Mouse (Mus musculus) heart, embryonic 16.5 days (tissue): ENCODE measurements around the gene Nfil3. TPM values are rescaled to one million over a fixed set of nuclear protein-coding genes. Genes with fewer than 3 reads are reported as not detected.

Source experiments
- ATAC-seq: fragments of 200-750 bp; cut with Nextera tagmentation; replicated peaks from 2 replicates; pipeline ENCODE4 v1.8.0; 2017; ENCODE audit warnings: moderate number of reproducible peaks; ENCODE audit not compliant: insufficient read depth, low FRiP score; ENCODE audit errors: extremely low read depth
- H3K27ac ChIP-seq: fragments of 300-500 bp; sonication (generic); 2 replicates; pipeline ENCODE4 v1.5.1; 2014; ENCODE audit warnings: mild to moderate bottlenecking, low read length, control low read depth, moderate library complexity
- H3K27me3 ChIP-seq: fragments of 300-500 bp; sonication (generic); 2 replicates; pipeline ENCODE4 v1.6.1; 2014; ENCODE audit warnings: low read length, mixed read lengths; ENCODE audit not compliant: control insufficient read depth, insufficient read depth
- H3K36me3 ChIP-seq: fragments of 300-500 bp; sonication (generic); 2 replicates; pipeline ENCODE4 v1.6.1; 2014; ENCODE audit not compliant: control insufficient read depth, insufficient read depth
- H3K4me1 ChIP-seq: fragments of 300-500 bp; sonication (generic); 2 replicates; pipeline ENCODE4 v1.6.1; 2014; ENCODE audit warnings: low read length, mixed read lengths; ENCODE audit not compliant: control insufficient read depth, insufficient read depth
- H3K4me2 ChIP-seq: fragments of 300-500 bp; sonication (generic); 2 replicates; pipeline ENCODE4 v1.6.1; 2014; ENCODE audit warnings: low read depth, mild to moderate bottlenecking, control low read depth, low read length
- H3K4me3 ChIP-seq: fragments of 300-500 bp; sonication (generic); 2 replicates; pipeline ENCODE4 v1.5.1; 2014; ENCODE audit warnings: mild to moderate bottlenecking, control low read depth, low read length
- H3K9ac ChIP-seq: fragments of 300-500 bp; sonication (generic); 2 replicates; pipeline ENCODE4 v1.6.1; 2014; ENCODE audit warnings: low read length, control low read depth
- H3K9me3 ChIP-seq: fragments of 300-500 bp; sonication (generic); replicated peaks from 2 replicates; pipeline ENCODE4 v1.6.1; 2016; ENCODE audit warnings: low read length; ENCODE audit not compliant: control insufficient read depth
- WGBS: fragments of 180-500 bp; shearing (Covaris S2); extraction: QIAGEN DNeasy Blood & Tissue Kit; methylation state at CpG from one replicate; pipeline ENCODE4 v1.1.7; 2014; 5-methylcytosine and 5-hydroxymethylcytosine counted together
- polyA plus RNA-seq: library from polyadenylated mRNA; unstranded; fragments of >200 nt; fragmentation: Nextera tagmentation; extraction: Ambion mirVana; gene quantifications from 2 replicates; pipeline ENCODE4 v1.2.1, GENCODE M21; 2015

Gene Nfil3
- polyA plus RNA-seq, 1 experiment from 2014 or later = 39.7 TPM

DNA sequence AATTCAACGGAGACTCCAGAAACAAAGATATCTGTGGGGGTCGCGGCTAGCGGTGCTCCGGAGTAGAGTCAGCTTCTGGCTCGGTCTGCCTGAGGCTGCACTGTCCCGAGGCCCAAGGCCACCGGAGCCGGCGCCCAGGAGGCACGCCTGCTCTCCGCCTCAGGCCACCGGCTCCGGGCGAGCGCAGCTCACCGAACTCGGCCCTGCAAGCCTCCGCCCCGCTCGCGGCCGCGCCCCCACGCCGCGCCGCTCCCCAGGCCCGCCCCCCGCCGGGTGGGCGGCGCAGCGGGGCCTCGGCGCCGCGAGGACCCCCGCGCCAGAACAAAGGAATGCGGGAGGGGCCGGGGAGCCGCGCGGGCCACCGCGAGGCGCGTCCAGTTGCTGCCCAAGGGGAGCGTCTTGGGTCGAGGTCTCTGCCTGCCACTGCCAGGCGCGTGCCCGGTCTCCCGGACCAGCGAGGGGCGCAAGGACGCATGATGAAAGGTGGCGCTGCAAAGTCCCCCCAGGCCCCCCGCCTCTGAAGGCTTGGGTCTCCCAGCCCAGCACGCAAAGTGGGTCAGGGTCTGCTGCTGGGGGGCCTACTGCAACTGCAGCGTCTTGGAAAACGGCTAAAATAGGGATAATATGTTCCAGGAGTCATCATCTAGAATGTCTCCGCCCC lies 2.4 kb downstream of the Nfil3 start:
- H3K4me1 ChIP-seq = peaks cover 40% of the 10 kb centered on the region
- H3K27me3 ChIP-seq = no peaks in the 10 kb centered on the region
- under 1% methylated on average over 63 of the region's 64 CpGs for WGBS
- peak; percentile 12; the same call in 1 of the 2 replicates for ATAC-seq
- H3K9me3 ChIP-seq = no peaks in the 10 kb centered on the region
- peak overlapping the region; percentile 85 for H3K9ac ChIP-seq
- peak overlapping the region; percentile 67 for H3K4me3 ChIP-seq
- H3K27ac ChIP-seq = peak overlapping the region; percentile 97
- no peaks in the 10 kb centered on the region for H3K36me3 ChIP-seq
- peak overlapping the region; percentile 92 for H3K4me2 ChIP-seq

DNA sequence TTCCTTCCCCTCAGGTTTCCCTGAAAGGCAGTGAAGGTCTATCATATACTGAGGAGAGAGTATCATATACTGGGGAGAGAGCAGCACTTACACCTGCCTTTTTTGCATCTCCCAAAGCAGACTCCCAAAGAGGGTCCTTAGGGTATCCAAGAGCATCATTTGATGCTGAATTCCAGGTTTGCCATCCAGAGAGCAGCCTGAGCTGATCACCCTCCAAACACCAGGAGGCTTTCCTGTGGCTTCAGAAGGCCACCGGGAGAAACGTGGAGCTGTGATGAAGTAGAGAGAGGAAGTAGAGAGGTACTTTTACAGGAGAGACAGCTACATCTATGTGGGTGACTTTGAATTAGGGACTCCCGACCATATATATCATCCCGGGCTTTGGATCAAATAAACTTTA lies 3.1 kb downstream of the Nfil3 start:
- Histone ChIP-seq H3K27ac (peak overlapping the region; percentile 97), H3K4me3 (peak overlapping the region; percentile 67), H3K9me3 (no peaks in the 10 kb centered on the region), H3K9ac (peak overlapping the region; percentile 85), H3K36me3 (no peaks in the 10 kb centered on the region), H3K4me2 (peak overlapping the region; percentile 92), H3K27me3 (no peaks in the 10 kb centered on the region), H3K4me1 (peaks cover 46% of the 10 kb centered on the region)
- ATAC-seq = no peak
- WGBS = 28% methylated on average over 4 of the region's 4 CpGs

DNA sequence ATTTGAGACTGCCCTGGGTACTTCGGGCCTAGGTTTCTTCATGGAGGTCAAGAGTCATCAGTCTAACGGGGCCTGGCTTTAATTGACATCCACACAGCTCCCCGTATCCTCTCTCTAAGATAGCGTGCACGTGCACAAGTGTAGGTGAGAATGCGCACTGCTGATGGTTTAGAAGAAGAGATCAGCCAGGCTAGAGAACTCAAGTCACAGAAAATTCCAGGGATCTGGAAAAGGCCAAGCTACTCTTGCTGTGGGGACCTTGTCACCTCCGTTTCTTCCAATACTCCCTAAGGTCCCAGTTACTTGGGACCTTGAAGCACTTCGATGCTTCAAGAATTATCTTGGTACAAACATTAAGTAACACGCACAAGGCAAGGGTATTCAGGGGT lies 3.7 kb downstream of the Nfil3 start:
- H3K27ac ChIP-seq = peak overlapping the region; percentile 73
- H3K9ac ChIP-seq = peak overlapping the region; percentile 53
- no peaks in the 10 kb centered on the region for H3K27me3 ChIP-seq
- H3K36me3 ChIP-seq = no peaks in the 10 kb centered on the region
- peaks cover 47% of the 10 kb centered on the region for H3K4me1 ChIP-seq
- 60% methylated on average over 9 of the region's 9 CpGs for WGBS
- no peak for ATAC-seq
- H3K9me3 ChIP-seq = no peaks in the 10 kb centered on the region
- H3K4me2 ChIP-seq = peak overlapping the region; percentile 92
- 0 out of 2 replicates have a peak overlapping the region, but pooled peaks have one; percentile 1 for H3K4me3 ChIP-seq

DNA sequence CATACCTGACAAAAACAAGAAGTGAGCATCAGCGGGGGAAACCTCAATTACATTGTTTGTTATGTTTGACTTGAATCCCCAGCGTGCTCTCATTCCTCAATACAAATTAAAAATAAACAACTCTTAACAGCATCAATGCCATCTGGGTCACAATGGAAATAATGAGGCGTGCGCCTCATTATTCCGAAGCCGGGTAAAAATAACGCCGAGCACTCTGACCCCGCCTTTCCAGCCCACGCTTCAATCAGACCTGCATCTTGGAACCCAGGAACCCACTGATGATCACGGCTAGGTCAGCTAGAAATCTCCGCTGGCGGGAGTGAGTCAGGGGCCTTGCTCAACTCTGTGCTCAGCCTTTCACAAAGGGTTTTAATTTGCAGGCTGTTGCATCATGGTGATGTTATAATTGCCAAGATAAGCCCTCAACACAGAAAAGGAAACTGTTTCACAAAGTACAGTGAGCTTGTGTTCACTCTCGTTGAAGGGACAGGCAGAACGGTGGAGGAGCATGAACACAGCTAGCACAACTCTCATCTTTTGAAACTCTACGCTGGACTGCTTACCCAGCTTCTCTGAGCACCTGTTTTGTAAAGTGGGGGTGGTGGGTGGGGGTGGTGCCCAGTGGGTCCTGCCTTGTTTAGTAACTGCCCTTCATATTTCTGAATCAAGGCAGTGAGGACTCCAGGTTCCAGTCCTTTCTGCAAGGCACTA lies 4.2 kb downstream of the Nfil3 start:
- H3K4me1 ChIP-seq = peaks cover 47% of the 10 kb centered on the region
- peak overlapping the region; percentile 73 for H3K27ac ChIP-seq
- H3K4me2 ChIP-seq = peak overlapping the region; percentile 92
- ATAC-seq = no peak
- H3K27me3 ChIP-seq = no peaks in the 10 kb centered on the region
- H3K36me3 ChIP-seq = no peaks in the 10 kb centered on the region
- H3K4me3 ChIP-seq = peak overlapping the region; percentile 25
- H3K9ac ChIP-seq = peak overlapping the region; percentile 53
- no peaks in the 10 kb centered on the region for H3K9me3 ChIP-seq
- WGBS = 27% methylated on average over 16 of the region's 16 CpGs

DNA sequence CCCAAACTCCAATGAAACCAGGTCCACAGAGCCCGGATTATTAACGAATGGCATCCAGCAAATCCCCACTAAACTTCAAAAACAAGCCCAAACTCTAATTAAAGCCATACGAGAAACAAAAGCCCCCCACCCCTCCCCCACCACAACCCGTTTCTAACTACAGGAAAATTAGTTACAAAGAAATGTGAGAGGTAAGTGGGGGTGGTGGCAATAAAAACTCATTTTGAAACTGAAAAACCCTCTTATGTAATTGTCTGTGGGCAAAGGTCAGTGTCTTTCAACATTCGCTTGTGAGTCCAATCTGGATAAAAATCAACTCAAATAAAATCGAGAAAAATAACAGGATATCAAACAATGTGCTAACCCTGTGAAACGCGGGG lies 4.8 kb downstream of the Nfil3 start:
- no peak overlapping the region for H3K9ac ChIP-seq
- no peaks in the 10 kb centered on the region for H3K9me3 ChIP-seq
- H3K27me3 ChIP-seq = no peaks in the 10 kb centered on the region
- H3K4me2 ChIP-seq = peak overlapping the region; percentile 92
- H3K4me3 ChIP-seq = peak overlapping the region; percentile 25
- H3K36me3 ChIP-seq = no peaks in the 10 kb centered on the region
- WGBS = 48% methylated on average over 8 of the region's 8 CpGs
- H3K4me1 ChIP-seq = peaks cover 52% of the 10 kb centered on the region
- H3K27ac ChIP-seq = peak overlapping the region; percentile 73
- ATAC-seq = no peak

DNA sequence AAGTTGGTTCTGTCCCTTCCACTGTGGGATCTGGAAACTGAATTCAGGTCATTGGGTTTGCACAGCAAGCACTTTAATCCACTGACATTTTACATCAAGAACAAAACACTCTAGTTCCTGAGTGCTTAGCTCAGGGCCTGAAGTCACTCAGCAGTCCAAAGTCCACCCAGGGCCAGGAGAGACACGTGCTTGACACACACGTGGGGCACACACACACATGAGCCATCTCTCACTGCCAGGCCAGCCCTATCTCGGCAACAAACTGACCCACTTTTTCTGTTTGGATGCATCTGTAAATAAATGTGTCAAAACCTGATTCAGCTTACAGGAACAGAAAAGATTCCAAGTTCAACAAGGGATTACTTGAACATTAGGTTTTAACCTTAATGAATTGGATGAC lies 6.2 kb downstream of the Nfil3 start:
- WGBS = 29% methylated on average over 3 of the region's 3 CpGs
- H3K27ac ChIP-seq = no peak overlapping the region
- H3K36me3 ChIP-seq = no peaks in the 10 kb centered on the region
- H3K9me3 ChIP-seq = no peaks in the 10 kb centered on the region
- peaks cover 57% of the 10 kb centered on the region for H3K4me1 ChIP-seq
- no peak overlapping the region for H3K4me2 ChIP-seq
- ATAC-seq = no peak
- no peaks in the 10 kb centered on the region for H3K27me3 ChIP-seq
- H3K4me3 ChIP-seq = no peak overlapping the region
- H3K9ac ChIP-seq = no peak overlapping the region

DNA sequence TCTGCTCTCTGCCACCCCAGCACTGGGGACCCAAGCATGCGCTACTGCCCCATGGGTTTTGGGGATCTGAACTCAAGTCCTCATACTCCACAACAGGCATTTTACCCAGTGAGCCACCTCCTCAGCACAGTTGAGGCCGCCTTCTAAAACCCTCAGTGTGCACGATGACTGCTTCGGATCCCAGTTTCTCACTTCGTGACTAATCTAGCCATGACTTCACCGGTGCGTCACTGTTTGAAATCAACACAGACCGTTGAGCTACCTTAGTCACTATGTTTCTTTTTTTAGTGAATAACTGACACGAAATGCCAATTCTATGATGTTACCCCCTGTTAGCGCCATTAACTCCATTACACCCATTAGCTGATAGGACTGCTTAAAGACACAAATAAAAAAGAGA lies 7.4 kb downstream of the Nfil3 start:
- peaks cover 4% of the 10 kb centered on the region for H3K36me3 ChIP-seq
- no peak for ATAC-seq
- H3K27ac ChIP-seq = no peak overlapping the region
- no peak overlapping the region for H3K4me2 ChIP-seq
- no peaks in the 10 kb centered on the region for H3K9me3 ChIP-seq
- H3K27me3 ChIP-seq = no peaks in the 10 kb centered on the region
- whole genome bisulfite sequencing = 64% methylated on average over 10 of the region's 10 CpGs
- H3K4me3 ChIP-seq = no peak overlapping the region
- H3K9ac ChIP-seq = no peak overlapping the region
- H3K4me1 ChIP-seq = peaks cover 57% of the 10 kb centered on the region

DNA sequence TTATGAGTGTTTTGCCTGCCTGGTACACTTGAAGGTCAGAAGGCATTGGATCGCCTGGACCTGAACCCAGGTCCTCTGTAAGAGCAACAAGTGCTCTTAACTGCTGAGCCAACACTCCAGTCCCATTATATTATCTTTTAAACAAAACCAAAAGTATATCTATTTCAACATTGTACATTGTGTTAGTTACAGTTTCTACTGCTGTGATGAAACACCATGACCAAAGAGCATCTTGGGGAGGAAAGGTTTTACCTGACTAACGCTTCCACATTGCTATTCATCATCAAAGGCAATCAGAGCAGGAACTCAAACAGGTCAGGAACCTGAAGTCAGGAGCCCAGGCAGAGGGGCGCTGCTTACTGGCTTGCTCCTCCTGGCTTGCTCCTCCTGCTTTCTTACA lies 8.2 kb downstream of the Nfil3 start:
- 88% methylated on average over 3 of the region's 3 CpGs for WGBS
- Histone ChIP-seq H3K9me3 (no peaks in the 10 kb centered on the region), H3K27ac (no peak overlapping the region), H3K27me3 (no peaks in the 10 kb centered on the region), H3K4me1 (peaks cover 51% of the 10 kb centered on the region), H3K4me2 (no peak overlapping the region), H3K9ac (no peak overlapping the region), H3K4me3 (no peak overlapping the region), H3K36me3 (peaks cover 12% of the 10 kb centered on the region)
- no peak for ATAC-seq

DNA sequence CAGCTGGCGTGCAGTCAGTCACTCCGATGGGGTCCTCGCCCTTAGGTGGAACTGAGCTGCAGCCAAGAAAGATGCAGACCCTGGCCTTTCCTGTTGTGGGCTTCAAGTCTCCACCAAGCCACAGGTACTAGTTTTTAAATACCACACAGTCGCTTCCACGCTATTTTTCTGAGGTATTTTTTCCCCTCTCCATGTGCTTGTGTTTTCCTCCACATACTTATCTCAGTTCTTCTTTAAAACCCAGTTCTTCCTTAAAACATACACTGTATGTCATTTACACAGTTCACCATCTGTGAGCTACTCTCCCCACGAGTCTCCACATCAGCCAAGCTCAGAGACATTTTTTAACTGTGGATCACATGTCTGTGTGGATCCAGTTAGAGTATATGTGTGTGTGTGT lies 10.0 kb downstream of the Nfil3 start:
- H3K27me3 ChIP-seq = no peaks in the 10 kb centered on the region
- H3K27ac ChIP-seq = no peak overlapping the region
- H3K9me3 ChIP-seq = no peaks in the 10 kb centered on the region
- H3K36me3 ChIP-seq = peaks cover 27% of the 10 kb centered on the region
- H3K4me3 ChIP-seq = no peak overlapping the region
- H3K9ac ChIP-seq = no peak overlapping the region
- no peak for ATAC-seq
- peaks cover 34% of the 10 kb centered on the region for H3K4me1 ChIP-seq
- 67% methylated on average over 6 of the region's 6 CpGs for WGBS
- H3K4me2 ChIP-seq = no peak overlapping the region
